Mouse (Mus musculus) MEL (cell line): ENCODE measurements at regions not wholly inside any gene's neighbourhood (a gene's known extent, or its start where the extent isn't known, plus 50 kb on each side); places are given as distances from the start of the nearest gene placed in this dataset.

ENCODE experiments used
- CHD1 ChIP-seq: IDR thresholded peaks from 2 replicates; pipeline ENCODE4 v1.6.1; 2012; ENCODE audit warnings: low read depth, mild to moderate bottlenecking, inconsistent platforms, low read length, improper control_type of control experiment
- CTCF ChIP-seq, 3 experiments: IDR thresholded peaks in 2 of 3; conservative IDR thresholded peaks in 1 of 3; 2 replicates each; pipeline ENCODE4 v1.5.1; 2011 to 2012; ENCODE audit warnings: low read length in 3 of 3, low read depth in 2 of 3, mild to moderate bottlenecking in 2 of 3, improper control_type of control experiment in 1 of 3, inconsistent platforms in 1 of 3, mixed read lengths in 1 of 3, moderate library complexity in 1 of 3; ENCODE audit not compliant: control insufficient read depth in 1 of 3, insufficient read depth in 1 of 3, poor library complexity in 1 of 3, severe bottlenecking in 1 of 3
- E2F4 ChIP-seq: IDR thresholded peaks from 2 replicates; pipeline ENCODE4 v1.6.1; 2011; ENCODE audit warnings: low read depth, low read length, improper control_type of control experiment, borderline replicate concordance
- GATA1 ChIP-seq: IDR thresholded peaks from 2 replicates; pipeline ENCODE4 v1.6.1; 2011; ENCODE audit warnings: low read depth, low read length, improper control_type of control experiment
- MAFK ChIP-seq: IDR thresholded peaks from 2 replicates; pipeline ENCODE4 v1.6.1; 2011; ENCODE audit warnings: low read depth, mild to moderate bottlenecking, low read length, improper control_type of control experiment, borderline replicate concordance
- POLR2A ChIP-seq, 2 experiments: IDR thresholded peaks; 2 replicates each; pipeline ENCODE4 v1.6.1; 2011 to 2012; ENCODE audit warnings: low read length in 2 of 2, mild to moderate bottlenecking in 2 of 2, control low read depth in 1 of 2, improper control_type of control experiment in 1 of 2, low read depth in 1 of 2, moderate library complexity in 1 of 2; ENCODE audit not compliant: control insufficient read depth in 1 of 2, insufficient read depth in 1 of 2, poor library complexity in 1 of 2
- POLR2AphosphoS5 ChIP-seq: IDR thresholded peaks from 2 replicates; pipeline ENCODE4 v1.6.1; 2012; ENCODE audit warnings: low read depth, borderline replicate concordance, mild to moderate bottlenecking, inconsistent platforms, low read length, moderate library complexity, mixed read lengths
- RCOR1 ChIP-seq: IDR thresholded peaks from 2 replicates; pipeline ENCODE4 v1.6.1; 2012; ENCODE audit warnings: low read depth, mild to moderate bottlenecking, inconsistent platforms, low read length, improper control_type of control experiment

DNA sequence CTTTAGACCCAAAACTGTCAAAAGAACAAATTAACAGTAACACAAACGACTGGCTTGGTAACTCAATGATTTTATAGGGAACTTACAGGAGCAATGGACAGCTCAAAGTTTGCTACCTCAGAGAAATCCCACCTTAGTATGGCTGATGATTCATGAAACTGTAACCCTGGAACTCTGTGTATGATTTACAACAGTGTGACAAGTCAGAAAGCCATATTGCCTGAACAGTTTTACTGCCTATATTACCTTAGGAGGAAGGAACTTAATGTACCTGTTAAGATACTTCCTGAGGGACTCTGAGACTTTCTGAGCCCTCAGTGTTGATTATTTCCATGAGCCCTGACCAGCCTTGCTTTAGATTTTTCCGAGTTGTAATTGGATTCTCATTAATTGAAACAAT is 1631.3 kb upstream of the Dsel start:
- TF ChIP-seq E2F4 (no peak), POLR2AphosphoS5 (no peak), CTCF (IDR thresholded peaks at IDR 0.05 in 2 of 3, conservative IDR thresholded peaks at IDR 0.05 in 1 of 3; ENCODE audit: control insufficient read depth in 1 of 3, insufficient read depth in 1 of 3, low read depth in 2 of 3, low read length in 3 of 3, poor library complexity in 1 of 3, severe bottlenecking in 1 of 3) (no peak), RCOR1 (no peak), CHD1 (no peak), MAFK (no peak), POLR2A (IDR thresholded peaks at IDR 0.05; ENCODE audit: control insufficient read depth in 1 of 2, insufficient read depth in 1 of 2, low read depth in 1 of 2, low read length in 2 of 2, poor library complexity in 1 of 2) (no peak), GATA1 (no peak)
